Mouse (Mus musculus) skeletal muscle tissue, adult 2 months (tissue): ENCODE results near the gene Dab1.

Source experiments
- DNase-seq: peaks from one replicate; pipeline ENCODE4 v3.0.0-alpha.2; 2012; ENCODE audit warnings: low read depth, low spot score

Gene Dab1

DNA sequence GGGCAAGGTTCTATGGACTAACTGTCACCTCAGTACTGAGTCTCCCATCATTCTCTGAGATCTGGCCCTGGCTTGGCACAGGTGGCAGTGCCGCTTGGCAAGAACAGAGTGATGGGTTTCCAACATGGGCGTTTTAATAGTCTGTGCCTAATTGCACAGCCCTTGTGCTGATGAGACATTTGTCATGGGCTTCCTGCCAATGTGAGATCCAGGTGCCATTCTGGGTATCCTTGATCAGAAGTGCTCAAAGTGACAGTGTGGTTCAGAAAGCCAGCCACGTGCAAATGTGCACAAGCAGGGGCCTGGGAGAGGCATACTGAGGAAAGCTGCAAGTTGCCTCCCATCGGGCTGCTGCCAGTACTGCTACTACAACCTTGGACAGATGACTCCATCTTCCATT is 203.5 kb downstream of the Dab1 start:
- DNase-seq, result no peak

DNA sequence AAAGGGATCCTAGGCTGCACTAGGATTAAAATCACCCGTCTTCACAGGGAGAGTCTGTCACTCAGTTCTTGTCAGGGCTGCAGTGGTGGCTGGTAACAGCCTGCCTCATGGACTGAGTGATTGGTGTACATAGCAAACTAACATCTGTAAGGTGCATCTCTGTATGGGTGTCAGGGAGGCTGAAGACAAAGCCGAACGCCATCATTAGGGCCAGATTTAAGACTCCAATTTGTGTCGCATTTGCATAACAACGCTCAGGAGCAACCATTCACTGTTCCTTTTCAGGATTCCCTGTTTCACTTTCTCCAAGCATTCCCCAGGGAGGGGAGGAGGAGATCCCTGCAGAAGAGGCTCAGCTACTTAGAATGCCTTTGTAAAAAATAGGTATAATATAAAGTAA is 219.2 kb downstream of the Dab1 start:
- DNase-seq, result no peak

DNA sequence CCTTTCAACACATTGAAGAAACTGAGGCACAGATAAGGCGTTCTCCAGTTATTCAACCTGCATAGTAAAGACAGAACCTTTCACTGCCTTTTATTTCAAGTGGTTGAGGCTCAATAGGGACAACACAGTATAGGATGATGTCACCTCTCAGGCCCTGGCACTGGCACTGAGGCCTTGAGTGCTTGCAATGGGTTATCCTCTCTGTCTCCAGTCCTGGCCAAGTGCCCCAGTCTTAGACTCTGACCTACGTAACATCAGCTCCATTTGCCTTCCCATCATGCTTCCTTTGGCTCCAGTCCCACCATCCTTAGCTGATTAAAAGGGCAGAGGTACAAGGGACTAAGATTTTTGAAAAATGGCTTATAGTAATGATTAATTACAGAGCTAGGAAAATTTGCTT is 220.4 kb downstream of the Dab1 start:
- DNase-seq, result no peak

DNA sequence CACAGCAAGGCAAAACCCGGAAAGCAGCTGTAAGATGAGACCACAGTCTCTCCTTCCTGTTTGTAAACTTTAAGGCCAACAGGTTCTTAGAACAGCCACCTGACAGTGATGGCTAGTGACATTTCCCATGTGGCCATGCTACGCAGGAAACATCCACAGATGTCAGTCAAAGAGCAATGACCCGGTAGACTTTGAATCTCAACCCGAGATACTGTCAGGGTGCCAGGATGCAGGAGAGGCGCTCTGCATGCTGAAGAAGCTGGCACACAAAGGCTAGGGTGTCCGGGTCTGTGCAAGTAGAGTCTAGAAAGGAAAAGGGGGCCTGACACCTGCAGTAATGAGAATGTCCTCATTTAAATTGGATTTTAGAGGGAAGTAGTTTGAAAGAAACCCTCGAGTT is 222.0 kb downstream of the Dab1 start:
- no peak for DNase-seq

DNA sequence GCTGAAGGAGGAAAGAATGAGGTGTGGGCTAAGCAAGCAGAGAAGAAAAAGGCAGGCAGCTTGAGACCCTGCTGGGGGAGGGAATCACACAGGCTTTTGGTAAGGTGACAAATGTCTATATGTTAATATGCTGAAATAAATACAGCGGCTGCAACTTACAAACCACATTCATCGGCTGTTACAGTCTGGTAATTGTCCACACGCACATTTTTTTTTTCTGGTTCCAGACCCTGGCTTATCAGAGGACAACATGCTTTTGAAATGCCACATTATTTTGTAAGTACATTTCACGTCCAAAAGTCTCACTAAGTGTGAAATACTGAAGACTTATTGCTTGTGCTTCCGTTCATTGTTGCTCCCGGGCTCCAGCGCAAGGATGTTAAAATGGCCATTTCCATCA is 225.5 kb downstream of the Dab1 start:
- no peak for DNase-seq

DNA sequence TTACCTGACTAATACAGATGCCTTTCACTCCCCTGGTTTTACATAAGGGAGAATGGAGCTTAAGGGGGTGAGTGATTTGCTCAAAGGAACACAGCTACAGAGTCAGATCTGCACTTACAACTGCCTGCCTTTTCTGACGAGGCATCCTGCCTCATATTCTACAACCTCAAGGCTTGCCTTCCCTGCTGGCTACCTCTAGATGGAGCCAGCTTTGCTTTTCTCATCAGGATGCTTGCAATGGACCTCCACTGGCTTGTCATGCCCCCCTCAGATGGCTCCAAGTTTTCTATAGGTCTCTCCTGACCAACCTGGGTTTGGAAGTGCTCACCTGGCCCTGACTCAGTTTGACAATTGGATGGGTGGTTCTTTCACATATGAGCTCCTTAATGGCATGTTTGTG is 238.0 kb downstream of the Dab1 start:
- no peak for DNase-seq

DNA sequence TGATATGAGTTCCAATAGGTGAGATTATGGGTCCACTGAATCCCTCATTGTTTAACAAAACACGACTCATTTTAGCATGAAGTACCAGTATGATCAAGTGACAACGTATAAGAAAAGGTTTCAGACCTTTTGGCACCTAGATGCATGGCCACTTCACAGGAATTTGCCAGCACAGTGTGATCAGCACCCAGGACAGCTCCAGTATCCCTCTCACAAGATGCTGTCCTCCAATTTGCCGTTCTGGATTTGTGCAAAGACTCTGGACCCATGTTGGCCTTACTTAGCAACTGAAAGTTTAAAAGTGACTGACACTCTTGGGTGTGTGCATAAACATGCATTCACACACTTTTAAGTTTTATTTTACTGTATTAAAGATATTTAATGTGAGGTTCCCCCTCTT is 256.4 kb downstream of the Dab1 start:
- DNase-seq, result no peak

DNA sequence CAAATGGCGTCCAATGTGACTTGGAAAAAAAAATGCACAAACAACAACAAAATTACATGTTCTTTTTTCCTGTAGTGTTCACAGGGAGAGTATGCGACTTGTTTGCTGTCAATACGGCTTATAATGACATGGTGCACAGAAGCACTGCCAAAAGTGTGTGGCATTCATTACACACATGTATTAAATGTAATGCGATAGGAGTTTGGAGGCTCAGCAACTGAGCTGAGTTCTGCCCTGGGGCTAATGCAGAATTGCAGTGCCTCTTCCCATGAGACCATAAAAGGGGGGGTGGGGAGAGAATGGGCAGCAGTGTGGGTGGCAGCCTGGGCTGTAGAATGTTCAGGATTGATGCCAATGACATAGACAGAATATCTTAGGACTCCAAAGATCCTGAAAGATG is 259.7 kb downstream of the Dab1 start:
- no peak for DNase-seq

DNA sequence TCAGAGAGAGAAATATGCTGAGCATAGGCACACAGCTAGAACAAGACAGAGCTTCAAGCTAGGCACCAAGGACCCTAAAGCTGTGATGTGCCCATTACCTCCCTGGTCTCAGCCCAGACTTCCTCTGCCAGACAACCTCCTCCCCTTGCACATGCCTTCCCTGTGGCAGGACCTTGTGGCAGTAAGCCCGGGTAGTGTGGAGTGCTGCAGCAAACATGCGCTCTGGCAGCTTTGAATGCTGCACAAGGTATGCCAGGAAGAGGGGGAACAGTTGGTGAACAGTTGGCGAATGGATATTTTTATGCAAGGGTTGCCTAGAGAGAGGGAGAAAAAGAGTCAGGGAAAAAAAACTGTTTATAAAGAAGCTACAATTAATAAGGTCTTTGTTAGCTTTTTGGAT is 262.5 kb downstream of the Dab1 start:
- no peak for DNase-seq

DNA sequence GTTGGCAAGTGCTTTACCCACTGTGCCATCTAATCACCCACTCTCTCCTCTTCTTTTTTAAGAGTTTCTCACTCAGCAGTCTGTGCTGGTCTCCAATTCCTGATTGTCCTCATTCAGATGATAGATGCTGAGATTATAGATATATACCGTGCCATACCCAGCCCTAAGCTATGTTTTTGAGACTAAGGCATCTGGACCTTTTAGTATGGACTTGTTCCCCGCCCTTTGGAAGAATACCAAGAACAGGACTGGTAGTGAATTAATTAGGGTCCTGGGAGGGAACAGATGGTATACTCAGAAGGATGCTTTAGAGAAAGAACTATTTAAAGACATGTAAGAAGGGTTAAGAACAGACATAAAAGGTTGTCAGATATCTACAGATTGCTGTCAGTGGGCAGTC is 268.9 kb downstream of the Dab1 start:
- DNase-seq, result no peak

DNA sequence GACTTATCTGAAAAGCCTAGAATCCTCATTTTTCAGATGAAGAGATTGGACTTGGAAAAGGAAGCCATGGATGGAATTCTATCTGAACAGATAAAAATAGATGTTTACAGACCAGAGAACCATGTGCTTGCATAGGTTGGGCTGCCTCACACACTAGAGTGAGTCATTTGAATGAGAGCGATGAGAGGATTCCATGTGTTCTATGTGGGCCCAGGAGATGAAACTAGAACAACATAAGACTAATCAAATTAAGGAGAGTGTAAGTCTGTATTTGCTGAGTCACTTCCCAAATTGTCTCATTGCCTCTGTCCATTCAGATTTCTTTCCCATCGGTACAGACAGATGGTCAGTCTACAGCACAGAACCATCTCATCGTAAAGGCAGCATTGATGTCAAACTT is 270.0 kb downstream of the Dab1 start:
- DNase-seq, result no peak

DNA sequence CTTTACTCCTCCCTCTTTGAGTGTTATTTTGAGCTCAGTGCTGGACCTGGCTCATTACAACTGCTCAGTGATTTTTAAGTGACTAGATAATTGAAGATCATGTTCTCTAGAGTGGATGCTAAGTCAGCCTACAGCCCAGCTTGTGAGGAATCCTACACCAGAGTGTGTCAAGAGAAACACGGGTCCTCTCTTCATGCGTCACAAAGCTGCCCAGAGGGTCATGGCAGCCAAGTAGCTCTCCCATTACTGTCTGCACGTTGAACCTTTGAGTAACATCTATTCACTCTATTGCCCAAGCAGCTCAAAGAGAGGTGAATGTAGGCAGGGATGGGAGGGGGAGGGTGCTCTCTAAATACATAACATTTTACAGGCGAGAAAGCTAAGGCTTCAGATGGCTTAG is 277.6 kb downstream of the Dab1 start:
- DNase-seq, result no peak

DNA sequence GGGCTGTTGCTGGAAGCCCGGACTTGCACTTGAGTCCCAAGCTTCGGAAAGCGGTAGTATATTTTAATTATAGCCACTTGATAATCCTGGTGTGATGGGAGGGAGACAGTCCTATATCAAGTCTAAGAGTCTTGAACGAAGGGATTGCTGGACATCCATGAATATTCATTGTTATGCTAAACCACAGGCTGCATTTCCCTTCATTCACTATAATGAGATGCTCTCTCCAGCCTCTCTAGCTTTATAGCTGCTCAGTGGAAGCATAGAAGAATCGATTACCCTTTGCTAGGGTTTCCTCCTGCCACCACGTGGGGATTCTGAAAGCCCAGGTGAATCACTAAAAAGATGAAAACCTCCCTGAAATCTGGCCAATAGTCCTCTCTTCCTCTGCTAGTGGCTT is 278.5 kb downstream of the Dab1 start:
- no peak for DNase-seq

DNA sequence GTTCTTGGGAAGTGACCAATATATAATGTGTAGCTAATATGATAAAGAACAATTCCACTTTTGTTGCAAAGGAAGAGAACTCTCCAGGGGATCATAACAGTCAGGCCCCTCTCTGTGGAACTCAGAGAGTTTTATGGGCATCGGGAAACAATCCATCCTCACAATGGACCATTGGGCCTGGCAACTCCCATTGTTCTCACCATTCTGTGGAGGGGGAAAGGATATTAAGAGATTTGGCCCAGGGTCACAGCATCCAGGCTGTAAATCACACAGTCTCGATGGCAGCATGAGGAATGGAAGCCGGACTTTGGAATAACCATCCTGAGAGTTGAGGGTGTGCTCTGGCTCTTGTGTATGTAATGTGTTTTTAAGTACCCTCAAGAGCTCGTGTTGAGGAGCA is 292.3 kb downstream of the Dab1 start:
- DNase-seq, result no peak

DNA sequence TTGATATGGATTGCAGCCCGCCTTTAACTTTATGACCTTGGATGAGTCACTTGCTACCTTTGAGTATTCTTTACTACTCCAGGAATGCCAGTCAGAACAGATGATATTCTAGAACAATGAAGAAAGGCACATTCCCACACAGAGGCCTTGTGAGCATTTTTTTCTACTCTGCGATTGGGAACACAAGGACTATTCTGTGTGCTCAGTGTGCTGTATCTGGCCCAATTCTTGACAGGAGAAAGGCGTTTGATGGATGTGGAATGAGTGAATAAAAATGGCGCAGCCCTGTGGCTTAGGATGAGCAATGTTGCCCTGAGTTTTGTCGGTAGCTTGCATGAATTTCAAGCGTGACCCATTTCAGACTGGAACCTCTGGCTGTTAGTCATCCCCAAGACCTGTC is 292.9 kb downstream of the Dab1 start:
- no peak for DNase-seq

DNA sequence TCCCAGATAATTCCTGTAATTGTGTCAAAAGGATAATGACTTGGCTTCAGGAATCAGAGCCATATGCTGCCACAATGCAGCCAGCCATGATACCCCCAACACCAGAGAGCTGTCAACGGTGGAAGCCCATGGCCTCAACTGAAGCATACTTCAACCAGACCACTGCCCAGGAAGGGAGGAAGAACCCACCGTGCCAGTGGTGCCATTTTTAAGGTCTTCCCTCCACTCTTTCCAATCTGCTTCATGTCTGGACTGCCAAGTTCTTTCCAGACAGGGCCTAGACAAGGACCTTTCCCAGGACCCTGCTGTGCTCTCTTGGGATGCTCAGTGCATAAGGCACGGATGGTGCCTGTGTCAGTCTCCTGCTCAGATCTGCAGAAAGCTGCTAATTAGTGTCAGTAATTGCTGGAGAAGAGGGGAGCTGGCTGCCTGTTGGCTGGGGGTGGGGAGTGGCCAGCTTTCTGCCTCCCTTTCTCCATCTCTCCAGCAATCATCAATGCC is 303.3 kb downstream of the Dab1 start:
- no peak for DNase-seq

DNA sequence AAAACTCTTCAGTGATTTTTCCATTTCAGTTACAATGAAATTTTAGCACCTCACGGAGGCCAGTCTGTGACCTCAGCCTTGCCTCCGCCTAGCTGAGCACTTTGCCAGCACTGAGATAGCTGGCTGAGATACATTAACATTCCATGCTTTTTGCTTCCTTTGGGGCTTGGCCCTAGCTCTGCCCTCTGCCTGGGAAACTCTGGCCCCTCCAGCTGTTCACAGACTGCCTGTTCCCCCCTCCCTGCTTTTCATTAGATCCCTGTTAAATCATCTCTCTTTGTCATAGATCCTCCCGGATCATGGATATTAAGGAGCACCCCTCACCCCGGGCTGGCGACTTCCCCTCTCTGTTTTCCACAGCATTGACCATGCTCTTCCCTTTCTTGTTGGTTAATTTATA is 307.5 kb downstream of the Dab1 start:
- no peak for DNase-seq

DNA sequence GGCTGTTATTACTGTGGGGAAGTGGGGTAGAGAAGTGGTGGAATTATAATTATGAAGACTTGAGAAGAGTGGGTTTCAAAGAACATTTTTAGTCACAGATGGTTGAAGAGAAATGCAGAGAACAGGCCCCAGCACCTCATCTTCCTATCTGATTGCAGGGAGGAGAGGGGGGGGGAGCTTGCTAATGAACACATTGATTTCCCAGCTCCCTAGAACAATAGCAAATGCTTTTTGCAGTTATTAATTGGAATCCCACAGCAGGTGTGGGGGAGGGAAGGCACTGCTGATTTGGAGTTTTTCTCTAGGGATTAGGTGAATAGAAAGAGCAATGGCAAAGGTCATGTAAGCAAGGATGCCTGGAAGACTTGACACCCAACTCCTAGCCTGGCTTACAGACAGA is 310.5 kb downstream of the Dab1 start:
- DNase-seq, result no peak

DNA sequence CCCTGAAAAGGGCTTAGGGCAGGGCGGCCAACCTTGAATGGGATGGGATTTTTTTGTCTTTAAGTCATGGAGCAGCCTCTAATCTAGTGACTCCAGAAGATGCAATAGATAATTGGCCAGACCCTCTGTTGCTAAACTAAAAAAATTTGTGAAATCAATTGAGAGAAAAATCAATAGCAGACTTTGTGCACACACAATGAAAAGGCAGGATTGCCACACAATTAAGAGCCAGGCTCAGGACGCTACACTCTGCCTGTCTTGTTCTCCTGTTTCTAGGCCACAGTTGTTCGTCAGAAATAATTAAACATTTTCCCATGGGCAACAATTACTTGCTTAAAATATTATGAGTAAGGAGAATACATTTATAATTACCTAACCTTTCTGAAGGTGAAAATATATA is 315.2 kb downstream of the Dab1 start:
- no peak for DNase-seq

DNA sequence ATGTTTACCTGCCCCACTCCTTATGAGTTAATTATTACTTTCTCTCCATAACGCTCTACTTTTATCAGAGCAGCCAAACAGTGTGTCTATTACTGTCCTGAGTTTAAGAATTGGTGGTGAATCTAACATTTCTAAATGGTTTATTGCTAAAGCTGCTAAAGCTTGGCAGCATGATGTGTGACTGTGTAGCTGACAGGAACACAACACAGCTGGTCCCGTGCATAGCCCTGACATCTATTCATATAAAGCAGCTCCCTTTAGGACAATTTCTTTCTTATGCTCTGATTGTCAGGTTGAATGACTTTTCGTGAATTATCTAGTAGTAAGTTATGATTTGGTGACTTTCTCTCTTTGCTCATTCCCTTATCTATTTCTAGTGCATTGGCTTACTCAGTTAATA is 329.1 kb downstream of the Dab1 start:
- DNase-seq, result no peak

DNA sequence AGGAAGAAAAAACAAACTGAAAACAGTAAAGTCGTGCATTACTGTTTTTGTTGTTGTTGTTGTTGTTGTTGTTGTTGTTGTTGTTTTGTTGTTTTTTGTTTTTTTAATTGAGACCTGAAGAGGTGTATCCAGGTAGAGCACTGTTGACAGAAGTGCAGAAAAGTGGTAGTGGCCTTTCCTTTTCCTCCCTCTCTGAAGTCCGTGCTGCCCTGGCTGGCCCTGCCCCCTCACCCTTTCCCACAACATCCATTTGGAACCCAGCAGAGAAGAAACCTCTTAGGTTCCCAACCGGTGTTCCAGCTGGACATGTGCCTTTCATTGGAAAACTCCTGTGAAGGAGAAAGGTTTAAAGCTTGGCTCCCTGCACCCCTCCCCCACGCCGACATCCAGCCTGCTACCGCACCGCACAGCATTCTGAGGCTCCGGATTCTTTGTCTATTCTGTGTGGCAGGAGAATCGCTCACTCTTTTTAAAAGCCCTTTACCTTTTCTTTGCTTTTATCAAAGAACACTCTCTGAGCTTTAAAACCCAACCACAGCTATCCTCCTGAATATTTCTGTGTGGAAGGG is 334.6 kb downstream of the Dab1 start:
- DNase-seq, result no peak

DNA sequence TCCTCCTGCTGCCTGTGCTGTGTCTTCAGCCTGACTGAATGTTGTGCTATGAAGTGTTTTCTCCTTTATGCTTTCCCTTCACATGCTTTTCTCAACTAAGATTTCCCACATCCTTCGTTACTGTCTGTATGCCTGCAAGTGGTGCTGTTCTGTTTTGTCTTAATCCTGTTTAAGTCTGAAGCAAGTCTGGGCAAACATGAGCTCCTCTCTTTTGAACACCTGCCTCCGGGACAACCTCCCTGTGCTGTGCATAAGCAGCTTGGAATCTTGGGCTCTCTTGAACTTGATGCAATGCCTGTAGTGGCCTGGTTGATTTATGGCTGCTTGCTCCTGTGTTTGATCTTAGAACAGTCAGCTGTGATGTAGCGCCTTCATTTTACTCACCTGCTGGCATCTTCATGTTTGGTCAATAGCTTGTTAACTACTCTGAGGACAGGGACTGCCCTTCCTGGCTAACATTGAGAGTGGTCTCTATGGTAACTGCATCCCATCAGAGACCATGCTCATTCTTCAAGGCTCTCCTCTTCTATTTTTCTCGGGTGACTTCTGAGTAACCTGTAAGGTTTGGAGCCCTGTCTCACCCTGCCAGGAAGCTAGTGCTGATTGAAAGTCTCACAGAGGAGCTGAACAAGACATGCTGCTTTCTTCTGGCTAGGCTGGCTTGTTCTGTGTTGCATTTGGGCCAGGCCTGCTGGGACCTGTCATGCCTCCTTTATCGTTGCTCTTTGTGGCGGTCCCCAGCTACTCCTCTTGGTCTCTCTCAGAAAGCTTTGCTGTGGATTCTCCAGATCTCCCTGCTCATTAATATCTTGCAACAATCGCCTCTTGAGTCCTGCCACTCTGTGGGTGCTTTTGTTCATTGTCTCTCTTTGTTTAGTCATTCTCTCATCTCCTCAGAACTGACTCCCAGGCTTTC is 342.2 kb downstream of the Dab1 start:
- no peak for DNase-seq

DNA sequence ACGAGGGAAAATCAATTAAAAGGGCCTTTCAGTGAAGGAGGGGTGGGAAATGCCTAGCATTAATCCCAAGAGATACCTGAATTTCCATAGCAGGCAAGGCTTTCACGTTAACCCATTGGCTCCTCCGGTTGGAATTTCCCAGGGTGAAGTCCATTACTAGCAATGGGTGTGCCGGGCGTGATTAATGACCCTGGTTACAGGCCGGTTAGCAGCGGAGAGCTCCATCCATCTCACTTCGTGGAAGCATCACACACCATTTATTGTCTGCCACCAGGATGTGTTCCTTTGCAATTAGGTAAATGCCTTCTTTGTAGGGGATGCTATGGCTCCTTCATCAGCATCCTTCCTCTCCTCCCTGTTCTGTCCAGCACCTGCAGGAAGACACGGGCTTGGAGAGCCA is 350.7 kb downstream of the Dab1 start:
- no peak for DNase-seq
